In genomic region chr7:122391382-122391781, GRCm38 (mm10) we compare ENCODE assay signal across 17 mouse cellular contexts.
A peak's percentile ranks its signal among the peaks of the same experiment; 100 is the strongest.
DNase-seq lines count a peak whose midpoint lies in the region; ATAC-seq and TF ChIP-seq lines count a peak whose summit lies in the region.
"Had no signal": no experiment of that assay in that cellular context is flagged by ENCODE, and none has a peak within 500 bp of the region (broad histone marks: within the 10 kb centered on the region; RNA-seq: fewer than 3 reads in every experiment).

No protein-coding gene starts in this region.

- no peak for TF ChIP-seq POLR2A in brain, embryonic 14.5 days (IDR thresholded peaks at IDR 0.05; ENCODE audit: borderline replicate concordance, extremely low read depth, insufficient read depth, insufficient read length, poor library complexity, severe bottlenecking)

- TF ChIP-seq CTCF in forebrain, postnatal 0 days (IDR thresholded peaks at IDR 0.05; ENCODE audit: low read depth): peak; percentile 53
- TF ChIP-seq CTCF in midbrain, postnatal 0 days (IDR thresholded peaks at IDR 0.05): peak; percentile 57
- TF ChIP-seq CTCF in brain, embryonic 14.5 days (IDR thresholded peaks at IDR 0.05; ENCODE audit: borderline replicate concordance, extremely low read depth, insufficient read depth, insufficient read length): peak; percentile 40; the same call in 1 of the 2 replicates

- peaks cover 14% of the 10 kb centered on the region; the same call in 1 of the 2 replicates for H3K4me1 ChIP-seq in forebrain, postnatal 0 days (ENCODE audit: insufficient read depth)
- H3K4me1 ChIP-seq in forebrain, embryonic 11.5 days (replicated peaks; ENCODE audit: control insufficient read depth, insufficient read depth, low read length): peaks cover 2% of the 10 kb centered on the region; the same call in 1 of the 2 replicates
- H3K4me1 ChIP-seq in midbrain, postnatal 0 days (ENCODE audit: insufficient read depth, low read length): peaks cover 18% of the 10 kb centered on the region; the same call in 1 of the 2 replicates
- peaks cover 28% of the 10 kb centered on the region for H3K4me1 ChIP-seq in midbrain, embryonic 14.5 days (ENCODE audit: control insufficient read depth, insufficient read depth, low read length)
- peaks cover 15% of the 10 kb centered on the region for H3K4me1 ChIP-seq in forebrain, embryonic 16.5 days (replicated peaks; ENCODE audit: control insufficient read depth, insufficient read depth, low read length)

- ATAC-seq in forebrain, postnatal 0 days: no peak
- ATAC-seq in forebrain, embryonic 11.5 days (replicated peaks; ENCODE audit: low FRiP score): no peak
- no peak for ATAC-seq in midbrain, postnatal 0 days (ENCODE audit: low FRiP score)
- no peak for ATAC-seq in midbrain, embryonic 14.5 days (ENCODE audit: low FRiP score, low TSS enrichment)
- no peak for ATAC-seq in forebrain, embryonic 16.5 days

- H3K4me2 ChIP-seq in forebrain, postnatal 0 days (ENCODE audit: low read depth): no peak overlapping the region
- H3K4me2 ChIP-seq in forebrain, embryonic 11.5 days (ENCODE audit: low read depth, low read length, severe bottlenecking): no peak overlapping the region
- no peak overlapping the region for H3K4me2 ChIP-seq in midbrain, postnatal 0 days (ENCODE audit: low read depth, low read length, poor library complexity, severe bottlenecking)
- no peak overlapping the region for H3K4me2 ChIP-seq in midbrain, embryonic 14.5 days (ENCODE audit: low read length)
- no peak overlapping the region for H3K4me2 ChIP-seq in forebrain, embryonic 16.5 days (ENCODE audit: low read length)
- H3K4me2 ChIP-seq: embryonic facial prominence, embryonic 13.5 days; forebrain, embryonic 12.5 days had no signal

- no peak for DNase-seq in forebrain, postnatal 0 days
- DNase-seq in forebrain, embryonic 11.5 days (ENCODE audit: low spot score): no peak
- no peak for DNase-seq in midbrain, postnatal 0 days (ENCODE audit: low spot score)
- DNase-seq in midbrain, embryonic 14.5 days: no peak
- DNase-seq in brain, embryonic 14.5 days (ENCODE audit: low read depth): no peak
- DNase-seq in thymus, postnatal 14 days: peak; percentile 66
- DNase-seq in heart, adult 11 months: no peak
- DNase-seq: cerebellum, adult 2 months; kidney, adult 8-10 months; layer of hippocampus, adult 9-11 months; left cerebral cortex, postnatal 4 days had no signal

- no peak overlapping the region for H3K9ac ChIP-seq in forebrain, postnatal 0 days
- H3K9ac ChIP-seq in forebrain, embryonic 11.5 days (ENCODE audit: low read length): no peak overlapping the region
- H3K9ac ChIP-seq in midbrain, postnatal 0 days (replicated peaks; ENCODE audit: low read length, poor library complexity, severe bottlenecking): no peak overlapping the region
- no peak overlapping the region for H3K9ac ChIP-seq in midbrain, embryonic 14.5 days (replicated peaks; ENCODE audit: low read length)
- no peak overlapping the region for H3K9ac ChIP-seq in forebrain, embryonic 16.5 days (replicated peaks; ENCODE audit: low read depth, low read length)
- H3K9ac ChIP-seq: embryonic facial prominence, embryonic 13.5 days; forebrain, embryonic 12.5 days had no signal

- H3K27ac ChIP-seq in forebrain, postnatal 0 days (ENCODE audit: low read depth, low read length): no peak overlapping the region
- no peak overlapping the region for H3K27ac ChIP-seq in forebrain, embryonic 11.5 days (ENCODE audit: low read depth, low read length)
- H3K27ac ChIP-seq in midbrain, postnatal 0 days (ENCODE audit: low read depth, low read length): no peak overlapping the region
- no peak overlapping the region for H3K27ac ChIP-seq in midbrain, embryonic 14.5 days (replicated peaks; ENCODE audit: low read depth, low read length)
- H3K27ac ChIP-seq in forebrain, embryonic 16.5 days (ENCODE audit: low read length): no peak overlapping the region
- H3K27ac ChIP-seq: embryonic facial prominence, embryonic 13.5 days; forebrain, embryonic 12.5 days; heart, embryonic 10.5 days had no signal

- H3K27me3 ChIP-seq in forebrain, postnatal 0 days (ENCODE audit: insufficient read depth, low read length): no peaks in the 10 kb centered on the region
- H3K27me3 ChIP-seq in forebrain, embryonic 11.5 days (ENCODE audit: control insufficient read depth, insufficient read depth, low read length): no peaks in the 10 kb centered on the region
- no peaks in the 10 kb centered on the region for H3K27me3 ChIP-seq in midbrain, postnatal 0 days (ENCODE audit: insufficient read depth, low read length)
- H3K27me3 ChIP-seq in midbrain, embryonic 14.5 days (ENCODE audit: control insufficient read depth, insufficient read depth, low read length): no peaks in the 10 kb centered on the region
- H3K27me3 ChIP-seq in forebrain, embryonic 16.5 days (replicated peaks; ENCODE audit: control insufficient read depth, insufficient read depth, low read length): no peaks in the 10 kb centered on the region
- H3K27me3 ChIP-seq: embryonic facial prominence, embryonic 13.5 days; forebrain, embryonic 12.5 days; megakaryocyte, embryonic 14.5 days had no signal

- 68% methylated on average over 3 of the region's 3 CpGs for WGBS in forebrain, postnatal 0 days
- WGBS in forebrain, embryonic 11.5 days: 67% methylated on average over 3 of the region's 3 CpGs
- 76% methylated on average over 3 of the region's 3 CpGs for WGBS in midbrain, postnatal 0 days
- WGBS in midbrain, embryonic 14.5 days: 72% methylated on average over 3 of the region's 3 CpGs
- WGBS in forebrain, embryonic 16.5 days: 61% methylated on average over 3 of the region's 3 CpGs

- H3K9me3 ChIP-seq in forebrain, postnatal 0 days (ENCODE audit: low read length): no peaks in the 10 kb centered on the region
- H3K9me3 ChIP-seq in forebrain, embryonic 11.5 days (ENCODE audit: control insufficient read depth, low read length): no peaks in the 10 kb centered on the region
- H3K9me3 ChIP-seq in midbrain, postnatal 0 days (ENCODE audit: low read length): no peaks in the 10 kb centered on the region
- H3K9me3 ChIP-seq in midbrain, embryonic 14.5 days (ENCODE audit: control insufficient read depth, low read length): no peaks in the 10 kb centered on the region
- no peaks in the 10 kb centered on the region for H3K9me3 ChIP-seq in forebrain, embryonic 16.5 days (ENCODE audit: control insufficient read depth, low read length)
- H3K9me3 ChIP-seq: embryonic facial prominence, embryonic 13.5 days; forebrain, embryonic 12.5 days; heart, embryonic 10.5 days; megakaryocyte, embryonic 14.5 days had no signal

- H3K36me3 ChIP-seq in forebrain, postnatal 0 days (ENCODE audit: insufficient read depth): no peaks in the 10 kb centered on the region
- no peaks in the 10 kb centered on the region for H3K36me3 ChIP-seq in forebrain, embryonic 11.5 days (ENCODE audit: control insufficient read depth, insufficient read depth, low read length)
- H3K36me3 ChIP-seq in midbrain, postnatal 0 days (ENCODE audit: insufficient read depth, low read length): no peaks in the 10 kb centered on the region
- H3K36me3 ChIP-seq in midbrain, embryonic 14.5 days (ENCODE audit: control insufficient read depth, insufficient read depth, low read length): no peaks in the 10 kb centered on the region
- H3K36me3 ChIP-seq in forebrain, embryonic 16.5 days (ENCODE audit: control insufficient read depth, insufficient read depth): no peaks in the 10 kb centered on the region
- H3K36me3 ChIP-seq: embryonic facial prominence, embryonic 13.5 days; forebrain, embryonic 12.5 days; heart, embryonic 10.5 days had no signal

- H3K4me3 ChIP-seq in forebrain, postnatal 0 days (ENCODE audit: low read depth, low read length): no peak overlapping the region
- H3K4me3 ChIP-seq in forebrain, embryonic 11.5 days (ENCODE audit: low read depth, low read length): no peak overlapping the region
- no peak overlapping the region for H3K4me3 ChIP-seq in midbrain, postnatal 0 days (ENCODE audit: low read depth, low read length)
- H3K4me3 ChIP-seq in midbrain, embryonic 14.5 days (replicated peaks; ENCODE audit: low read depth, low read length): no peak overlapping the region
- no peak overlapping the region for H3K4me3 ChIP-seq in forebrain, embryonic 16.5 days (replicated peaks; ENCODE audit: low read length)
- H3K4me3 ChIP-seq: embryonic facial prominence, embryonic 13.5 days; forebrain, embryonic 12.5 days; heart, embryonic 10.5 days; myocyte had no signal
